Mouse (Mus musculus) layer of hippocampus, postnatal 25 days (tissue): Measurements from ENCODE around the gene Prex1. TPM values are rescaled to one million over a fixed set of nuclear protein-coding genes. Genes with fewer than 3 reads are reported as not detected.

Experiments used
- DNase-seq, 2 experiments: peaks; one replicate each; pipeline ENCODE4 v3.0.0; 2022; ENCODE audit warnings: mixed read lengths in 2 of 2, low spot score in 1 of 2; ENCODE audit errors: extremely low spot score in 1 of 2
- total RNA-seq, 2 experiments: library from RNA; stranded (reverse); gene quantifications; 2 replicates each; pipeline ENCODE4 v1.2.3; 2021

The Prex1 gene
- total RNA-seq, 2 experiments from 2014 or later, result 75.4 to 85.2 TPM

- no peak for DNase-seq
These were observed 140.0 kb downstream of the Prex1 start for GRCm38 (mm10) chr2:166573621-166574020.

- no peak for DNase-seq
These were observed 141.3 kb downstream of the Prex1 start for GRCm38 (mm10) chr2:166572297-166572696.

GRCm38 (mm10) chr2:166569182-166569581, 144.4 kb downstream of the Prex1 start:
- no peak for DNase-seq

- DNase-seq, result no peak
These were observed 148.1 kb downstream of the Prex1 start for GRCm38 (mm10) chr2:166565503-166565902.

GRCm38 (mm10) chr2:166564455-166564854, 149.2 kb downstream of the Prex1 start:
- peak; percentile 47 to 76 for DNase-seq

- peak; percentile 87 to 98 for DNase-seq
These were observed 149.7 kb downstream of the Prex1 start for GRCm38 (mm10) chr2:166563890-166564289.

GRCm38 (mm10) chr2:166563076-166563475, 150.6 kb downstream of the Prex1 start:
- DNase-seq, result no peak

- no peak for DNase-seq
These were observed 151.9 kb downstream of the Prex1 start for GRCm38 (mm10) chr2:166561781-166562180.

- DNase-seq, result no peak
These were observed 152.8 kb downstream of the Prex1 start for GRCm38 (mm10) chr2:166560826-166561225.

- no peak for DNase-seq
These were observed 154.1 kb downstream of the Prex1 start for GRCm38 (mm10) chr2:166559531-166559930.

- DNase-seq, result peak in 1 of 2 experiments; percentile 73
These were observed 158.1 kb downstream of the Prex1 start for GRCm38 (mm10) chr2:166555508-166555907.

- no peak for DNase-seq
These were observed 159.5 kb downstream of the Prex1 start for GRCm38 (mm10) chr2:166554169-166554505.

GRCm38 (mm10) chr2:166553502-166554168, 160.0 kb downstream of the Prex1 start:
- no peak for DNase-seq

- DNase-seq, result no peak
These were observed 161.0 kb downstream of the Prex1 start for GRCm38 (mm10) chr2:166552657-166553056.

GRCm38 (mm10) chr2:166551831-166552498, 161.7 kb downstream of the Prex1 start:
- DNase-seq, result no peak

- DNase-seq, result no peak
These were observed 163.8 kb downstream of the Prex1 start for GRCm38 (mm10) chr2:166549871-166550270.

- no peak for DNase-seq
These were observed 164.6 kb downstream of the Prex1 start for GRCm38 (mm10) chr2:166549069-166549468.

- no peak for DNase-seq
These were observed 168.1 kb downstream of the Prex1 start for GRCm38 (mm10) chr2:166545580-166545979.

GRCm38 (mm10) chr2:166544575-166545251, 168.9 kb downstream of the Prex1 start:
- no peak for DNase-seq

- DNase-seq, result peak in 1 of 2 experiments; percentile 6
These were observed 172.3 kb downstream of the Prex1 start for GRCm38 (mm10) chr2:166541112-166541928.

- no peak for DNase-seq
These were observed 173.4 kb downstream of the Prex1 start for GRCm38 (mm10) chr2:166540216-166540615.
